Mouse (Mus musculus) heart, embryonic 13.5 days (tissue): ENCODE data around the gene Ppa2. TPM values are rescaled to one million over a fixed set of nuclear protein-coding genes. Genes with fewer than 3 reads are reported as not detected.

ENCODE experiments used
- ATAC-seq: fragments of 200-750 bp; cut with Nextera tagmentation; 2 replicates; pipeline ENCODE4 v1.8.0; 2017; ENCODE audit warnings: moderate TSS enrichment; ENCODE audit not compliant: insufficient number of reproducible peaks, low FRiP score, low TSS enrichment; ENCODE audit errors: extremely low read depth
- H3K27ac ChIP-seq: fragments of 300-500 bp; sonication (generic); replicated peaks from 2 replicates; pipeline ENCODE4 v1.5.1; 2015; ENCODE audit warnings: moderate library complexity, mild to moderate bottlenecking, inconsistent platforms
- H3K27me3 ChIP-seq: fragments of 300-500 bp; sonication (generic); replicated peaks from 2 replicates; pipeline ENCODE4 v1.6.1; 2015; ENCODE audit warnings: mild to moderate bottlenecking, inconsistent platforms
- H3K36me3 ChIP-seq: fragments of 300-500 bp; sonication (generic); 2 replicates; pipeline ENCODE4 v1.6.1; 2015; ENCODE audit warnings: mild to moderate bottlenecking, inconsistent platforms
- H3K4me1 ChIP-seq: fragments of 300-500 bp; sonication (generic); 2 replicates; pipeline ENCODE4 v1.6.1; 2015; ENCODE audit warnings: inconsistent platforms
- H3K4me2 ChIP-seq: fragments of 300-500 bp; sonication (generic); 2 replicates; pipeline ENCODE4 v1.6.1; 2015; ENCODE audit warnings: inconsistent platforms, mild to moderate bottlenecking, moderate library complexity
- H3K4me3 ChIP-seq: fragments of 300-500 bp; sonication (generic); 2 replicates; pipeline ENCODE4 v1.5.1; 2015; ENCODE audit warnings: moderate library complexity, mild to moderate bottlenecking, inconsistent platforms
- H3K9ac ChIP-seq: fragments of 300-500 bp; sonication (generic); 2 replicates; pipeline ENCODE4 v1.6.1; 2015; ENCODE audit warnings: inconsistent platforms, mild to moderate bottlenecking, moderate library complexity
- H3K9me3 ChIP-seq: fragments of 300-500 bp; sonication (generic); 2 replicates; pipeline ENCODE4 v1.6.1; 2016; ENCODE audit warnings: inconsistent platforms
- WGBS: fragments of 180-500 bp; shearing (Covaris S2); methylation state at CpG from one replicate; pipeline ENCODE4 v1.1.7; 2015; ENCODE audit warnings: mixed read lengths; 5-methylcytosine and 5-hydroxymethylcytosine counted together
- polyA plus RNA-seq: library from polyadenylated mRNA; unstranded; fragments of >200 nt; fragmentation: Nextera tagmentation; extraction: Ambion mirVana; gene quantifications from 2 replicates; pipeline ENCODE4 v1.2.1, GENCODE M21; 2015

The Ppa2 gene
- 110 and 122 TPM in 2 replicates for polyA plus RNA-seq

DNA sequence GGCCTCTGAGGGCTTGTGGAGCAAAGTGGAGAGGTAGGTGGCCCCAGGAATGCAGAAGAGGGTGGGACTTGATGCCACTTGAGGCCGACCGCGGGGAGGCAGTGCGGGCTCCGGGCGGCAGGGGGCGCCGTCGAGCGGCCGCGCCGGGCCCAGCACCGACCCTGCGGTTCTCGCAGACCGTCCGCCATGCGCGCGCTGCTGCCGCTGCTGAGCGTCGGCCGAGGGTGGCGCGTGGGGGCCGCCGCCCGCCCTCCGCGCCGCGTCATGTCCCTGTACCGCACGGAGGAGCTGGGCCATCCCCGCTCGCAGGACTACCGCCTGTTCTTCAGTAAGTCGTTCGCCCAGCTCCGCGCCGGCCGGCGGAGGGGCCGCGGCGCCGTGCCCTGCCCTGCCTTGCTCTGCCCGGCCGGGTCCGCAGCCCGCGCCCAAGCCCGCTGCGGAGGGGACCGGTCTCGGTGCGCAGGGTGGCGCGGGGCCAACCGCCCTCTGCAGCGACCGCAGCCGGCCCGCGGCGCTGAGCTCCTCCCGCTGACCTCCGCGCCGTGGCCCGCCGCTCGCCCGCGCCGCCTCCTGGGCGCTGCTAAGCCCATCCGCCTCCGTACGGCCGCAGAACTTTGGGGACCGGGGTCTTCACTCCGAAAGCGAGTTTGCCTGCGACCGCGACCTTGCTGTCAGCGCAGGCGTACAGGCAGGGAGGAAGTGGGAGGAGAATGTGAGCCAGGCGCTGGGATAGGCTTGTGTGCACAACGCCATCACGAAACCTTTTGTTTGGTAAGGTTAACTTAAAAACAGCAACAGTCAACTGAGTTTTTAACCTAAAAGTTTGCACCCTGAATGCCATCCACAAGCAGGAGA lies at the start of gene Ppa2:
Gene Ppa2, plus strand, starts transcription at position 157 of the 855 bp plus-strand sequence.
- peaks cover 7% of the 10 kb centered on the region; the same call in 1 of the 2 replicates for H3K9me3 ChIP-seq
- peak within 1 kb of the TSS; percentile 96 for H3K9ac ChIP-seq
- peak within 1 kb of the TSS; percentile 85 for H3K4me3 ChIP-seq
- H3K27me3 ChIP-seq, result no peaks in the 10 kb centered on the region
- H3K4me2 ChIP-seq, result peak within 1 kb of the TSS; percentile 73
- peaks cover 5% of the 10 kb centered on the region; the same call in 1 of the 2 replicates for H3K36me3 ChIP-seq
- H3K4me1 ChIP-seq, result peaks cover 12% of the 10 kb centered on the region
- peak; percentile 82 for ATAC-seq
- H3K27ac ChIP-seq, result peak within 1 kb of the TSS; percentile 97
- under 1% methylated on average over 90 of the region's 95 CpGs for WGBS

DNA sequence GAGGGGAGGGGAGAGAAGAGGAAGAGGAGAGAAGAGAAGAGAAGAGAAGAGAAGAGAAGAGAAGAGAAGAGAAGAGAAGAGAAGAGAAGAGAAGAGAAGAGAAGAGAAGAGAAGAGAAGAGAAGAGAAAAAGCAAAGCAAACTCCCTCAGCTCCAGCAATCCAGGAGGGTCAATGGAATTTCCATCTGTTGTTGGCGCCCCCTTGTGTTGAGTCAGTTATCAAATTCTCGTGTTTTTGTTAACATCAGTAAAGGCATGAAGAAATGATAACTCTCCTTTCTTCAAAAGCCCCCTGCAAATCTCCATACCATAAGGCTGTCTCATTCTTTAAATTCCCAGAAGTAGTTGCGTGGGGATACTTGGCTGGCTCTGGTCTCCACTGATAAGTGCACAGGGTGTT lies 38.0 kb upstream of the Ppa2 start:
- Histone ChIP-seq H3K9ac (no peak overlapping the region), H3K4me3 (no peak overlapping the region), H3K27me3 (no peaks in the 10 kb centered on the region), H3K36me3 (no peaks in the 10 kb centered on the region), H3K4me2 (no peak overlapping the region), H3K27ac (no peak overlapping the region), H3K9me3 (no peaks in the 10 kb centered on the region), H3K4me1 (no peaks in the 10 kb centered on the region)
- 12% methylated on average over 3 of the region's 3 CpGs for WGBS
- no peak for ATAC-seq

GRCm38 (mm10) chr3:133284587-133284986 lies 25.3 kb upstream of the Ppa2 start:
- ATAC-seq, result no peak
- WGBS, result 44% methylated on average over 5 of the region's 5 CpGs
- H3K36me3 ChIP-seq, result no peaks in the 10 kb centered on the region
- no peak overlapping the region for H3K4me3 ChIP-seq
- no peak overlapping the region for H3K9ac ChIP-seq
- no peaks in the 10 kb centered on the region for H3K9me3 ChIP-seq
- peak overlapping the region; percentile 51 for H3K27ac ChIP-seq
- 0 out of 2 replicates have a peak, but pooled peaks cover 5% of the 10 kb centered on the region for H3K4me1 ChIP-seq
- H3K4me2 ChIP-seq, result no peak overlapping the region
- no peaks in the 10 kb centered on the region for H3K27me3 ChIP-seq

GRCm38 (mm10) chr3:133288795-133289194 lies 21.1 kb upstream of the Ppa2 start:
- no peak overlapping the region for H3K27ac ChIP-seq
- no peak for ATAC-seq
- 80% methylated on average over 2 of the region's 2 CpGs for WGBS

DNA sequence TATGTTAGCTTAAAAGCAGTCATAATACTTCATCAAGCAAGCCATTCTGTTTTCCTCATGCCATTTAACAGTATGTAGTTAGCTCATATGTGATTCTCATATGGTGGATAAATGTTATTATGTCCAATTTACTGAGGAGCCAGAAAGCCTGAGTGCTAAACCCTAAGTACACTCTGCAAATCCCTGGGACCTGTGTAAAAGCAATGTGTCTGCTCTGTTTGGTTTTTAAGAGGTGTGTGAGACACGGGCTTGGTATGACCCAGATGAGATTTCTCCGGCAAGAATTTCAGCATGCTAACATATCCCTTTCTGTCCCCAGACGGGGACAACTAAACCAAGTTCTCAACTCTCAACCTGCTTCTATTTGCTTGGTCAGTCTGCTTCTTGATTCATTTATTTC lies 5.6 kb upstream of the Ppa2 start:
- Histone ChIP-seq H3K27ac (no peak overlapping the region), H3K9me3 (peaks cover 7% of the 10 kb centered on the region), H3K4me3 (no peak overlapping the region), H3K27me3 (no peaks in the 10 kb centered on the region), H3K36me3 (peaks cover 3% of the 10 kb centered on the region; the same call in 1 of the 2 replicates), H3K4me2 (no peak overlapping the region), H3K4me1 (no peaks in the 10 kb centered on the region), H3K9ac (no peak overlapping the region)
- no peak for ATAC-seq
- WGBS, result 80% methylated on average over 3 of the region's 3 CpGs

More at GRCm38 (mm10) chr3:133288795-133289194, 21.1 kb upstream of the Ppa2 start:
- 0 out of 2 replicates have a peak, but pooled peaks cover 5% of the 10 kb centered on the region for H3K4me1 ChIP-seq
- no peak overlapping the region for H3K4me3 ChIP-seq
- no peak overlapping the region for H3K9ac ChIP-seq
- H3K4me2 ChIP-seq, result no peak overlapping the region
- no peaks in the 10 kb centered on the region for H3K27me3 ChIP-seq
- H3K9me3 ChIP-seq, result peaks cover 11% of the 10 kb centered on the region; the same call in 1 of the 2 replicates
- H3K36me3 ChIP-seq, result no peaks in the 10 kb centered on the region

DNA sequence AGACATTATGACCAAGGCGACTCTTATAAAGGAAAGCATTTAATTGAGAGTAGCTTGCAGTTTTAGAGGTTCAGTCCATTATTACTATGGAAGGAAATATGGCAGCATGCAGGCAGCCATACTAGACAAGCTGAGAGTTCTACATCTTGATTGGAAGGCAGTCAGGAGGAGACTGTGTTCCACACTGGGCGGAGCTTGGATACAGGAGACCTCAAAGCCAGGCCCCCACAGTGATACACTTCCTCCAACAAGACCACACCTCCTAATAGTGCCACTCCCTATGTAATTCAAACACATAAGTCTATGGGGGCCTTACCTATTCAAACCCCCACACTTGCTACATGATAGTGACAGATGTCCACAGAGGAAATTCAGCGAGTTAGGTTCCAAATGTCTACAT lies 1.5 kb upstream of the Ppa2 start:
- Histone ChIP-seq H3K4me2 (no peak overlapping the region), H3K9me3 (peaks cover 7% of the 10 kb centered on the region; the same call in 1 of the 2 replicates), H3K27me3 (no peaks in the 10 kb centered on the region), H3K36me3 (peaks cover 5% of the 10 kb centered on the region; the same call in 1 of the 2 replicates), H3K4me3 (no peak overlapping the region), H3K27ac (no peak overlapping the region), H3K4me1 (peaks cover 12% of the 10 kb centered on the region), H3K9ac (no peak overlapping the region)
- WGBS, result 94% methylated on average over 3 of the region's 3 CpGs
- no peak for ATAC-seq

- 92% methylated on average over 7 of the region's 7 CpGs for WGBS
- no peak overlapping the region for H3K4me3 ChIP-seq
- H3K9me3 ChIP-seq, result peaks cover 7% of the 10 kb centered on the region; the same call in 1 of the 2 replicates
- H3K27ac ChIP-seq, result no peak overlapping the region
- H3K9ac ChIP-seq, result no peak overlapping the region
- ATAC-seq, result no peak
- H3K36me3 ChIP-seq, result peaks cover 5% of the 10 kb centered on the region; the same call in 1 of the 2 replicates
- H3K27me3 ChIP-seq, result no peaks in the 10 kb centered on the region
- H3K4me1 ChIP-seq, result peaks cover 12% of the 10 kb centered on the region
- H3K4me2 ChIP-seq, result peak overlapping the region; percentile 73
Observed at GRCm38 (mm10) chr3:133309359-133309758, 551 bp upstream of the Ppa2 start.

GRCm38 (mm10) chr3:133310809-133311179 lies 884 bp downstream of the Ppa2 start:
- no peaks in the 10 kb centered on the region for H3K27me3 ChIP-seq
- 20% methylated on average over 14 of the region's 14 CpGs for WGBS
- ATAC-seq, result no peak
- peaks cover 5% of the 10 kb centered on the region; the same call in 1 of the 2 replicates for H3K36me3 ChIP-seq
- H3K4me2 ChIP-seq, result peak overlapping the region; percentile 73
- peaks cover 7% of the 10 kb centered on the region; the same call in 1 of the 2 replicates for H3K9me3 ChIP-seq
- H3K27ac ChIP-seq, result peak overlapping the region; percentile 97
- H3K9ac ChIP-seq, result peak overlapping the region; percentile 96
- peaks cover 12% of the 10 kb centered on the region for H3K4me1 ChIP-seq
- peak overlapping the region; percentile 85 for H3K4me3 ChIP-seq

DNA sequence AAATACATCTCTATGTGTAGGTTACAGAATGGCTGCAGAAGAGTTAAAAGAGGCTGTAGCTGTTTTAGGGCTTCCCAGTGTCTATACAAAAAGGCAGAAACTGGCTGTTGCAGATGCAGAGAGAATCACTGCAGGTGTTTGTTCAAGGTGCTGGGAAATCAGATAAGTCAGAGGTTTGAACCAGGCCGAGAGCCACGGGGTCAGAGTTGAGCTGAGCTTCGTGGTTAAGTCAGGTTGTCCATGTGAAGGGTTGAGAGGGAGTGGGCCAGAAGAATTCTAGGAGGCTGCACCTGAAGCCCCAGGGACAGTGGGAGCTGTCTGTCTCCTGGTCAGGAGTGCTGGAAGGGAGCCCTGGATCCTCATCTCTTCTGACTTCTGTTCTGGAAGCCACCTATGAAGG lies 2.4 kb downstream of the Ppa2 start:
- peaks cover 4% of the 10 kb centered on the region; the same call in 1 of the 2 replicates for H3K9me3 ChIP-seq
- no peak overlapping the region for H3K4me3 ChIP-seq
- no peak overlapping the region for H3K9ac ChIP-seq
- 69% methylated on average over 3 of the region's 3 CpGs for WGBS
- no peaks in the 10 kb centered on the region for H3K27me3 ChIP-seq
- H3K27ac ChIP-seq, result no peak overlapping the region
- peaks cover 12% of the 10 kb centered on the region for H3K4me1 ChIP-seq
- ATAC-seq, result no peak
- no peak overlapping the region for H3K4me2 ChIP-seq
- H3K36me3 ChIP-seq, result peaks cover 5% of the 10 kb centered on the region; the same call in 1 of the 2 replicates

- H3K9me3 ChIP-seq, result peaks cover 4% of the 10 kb centered on the region; the same call in 1 of the 2 replicates
- peaks cover 5% of the 10 kb centered on the region; the same call in 1 of the 2 replicates for H3K36me3 ChIP-seq
- no peaks in the 10 kb centered on the region for H3K27me3 ChIP-seq
- H3K27ac ChIP-seq, result no peak overlapping the region
- WGBS, result 62% methylated on average over 6 of the region's 6 CpGs
- peaks cover 12% of the 10 kb centered on the region for H3K4me1 ChIP-seq
- no peak for ATAC-seq
- H3K4me3 ChIP-seq, result no peak overlapping the region
- H3K4me2 ChIP-seq, result no peak overlapping the region
- H3K9ac ChIP-seq, result no peak overlapping the region
Observed at GRCm38 (mm10) chr3:133312850-133313249, 2.9 kb downstream of the Ppa2 start.

- H3K27me3 ChIP-seq, result no peaks in the 10 kb centered on the region
- no peak overlapping the region for H3K9ac ChIP-seq
- 87% methylated on average over 3 of the region's 3 CpGs for WGBS
- peaks cover 4% of the 10 kb centered on the region; the same call in 1 of the 2 replicates for H3K9me3 ChIP-seq
- no peak for ATAC-seq
- no peak overlapping the region for H3K4me2 ChIP-seq
- H3K4me3 ChIP-seq, result no peak overlapping the region
- H3K27ac ChIP-seq, result no peak overlapping the region
- peaks cover 5% of the 10 kb centered on the region; the same call in 1 of the 2 replicates for H3K36me3 ChIP-seq
- H3K4me1 ChIP-seq, result peaks cover 12% of the 10 kb centered on the region
Observed at GRCm38 (mm10) chr3:133313491-133314199, 3.7 kb downstream of the Ppa2 start.
